Mouse (Mus musculus) E14TG2a.4 (cell line): ENCODE measurements around the gene Chic2.

ENCODE experiments used
- CTCF ChIP-seq: conservative IDR thresholded peaks from 2 replicates; pipeline ENCODE4 v1.5.1; 2014; ENCODE audit warnings: low read length
- POU5F1 ChIP-seq: IDR thresholded peaks from 2 replicates; pipeline ENCODE4 v1.6.1; 2014; ENCODE audit warnings: low read length, borderline replicate concordance

DNA sequence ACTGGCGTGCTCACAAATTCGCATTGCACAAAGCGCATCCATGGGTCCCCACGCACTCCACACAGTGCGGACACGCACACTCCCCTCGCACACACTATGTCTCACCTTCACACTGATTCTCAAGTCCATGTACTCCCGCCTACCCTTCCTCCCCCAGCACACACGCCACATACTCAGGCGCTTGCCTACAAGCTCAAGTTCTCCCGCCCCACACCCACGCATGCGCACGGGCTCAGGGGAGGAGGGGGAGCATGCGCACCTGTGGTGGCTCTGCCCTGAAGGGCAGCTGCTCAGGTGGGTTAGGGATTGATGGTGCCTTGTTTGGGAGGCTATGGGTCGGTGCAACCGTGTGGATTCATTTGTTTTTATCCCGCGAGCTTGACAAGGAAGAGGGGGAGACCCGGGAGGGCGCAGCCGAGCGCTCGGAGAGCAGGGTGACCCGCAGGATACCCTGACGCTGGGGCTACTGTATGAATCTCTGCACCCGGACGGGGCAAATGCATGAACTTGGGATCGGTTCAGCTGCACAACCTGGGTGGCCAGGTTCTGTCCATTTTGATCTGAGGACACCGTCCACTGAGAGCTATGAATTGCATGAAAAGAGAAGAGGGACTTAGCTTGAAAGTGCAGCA lies 22.7 kb upstream of the Chic2 start:
- no peak for TF ChIP-seq CTCF
- no peak for TF ChIP-seq POU5F1
